Mouse (Mus musculus) kidney, adult 9 months (tissue): ENCODE results near the gene RPS10-NUDT3.

Experiments used
- DNase-seq: peaks from one replicate; pipeline ENCODE4 v3.0.0; 2022

The RPS10-NUDT3 gene

DNA sequence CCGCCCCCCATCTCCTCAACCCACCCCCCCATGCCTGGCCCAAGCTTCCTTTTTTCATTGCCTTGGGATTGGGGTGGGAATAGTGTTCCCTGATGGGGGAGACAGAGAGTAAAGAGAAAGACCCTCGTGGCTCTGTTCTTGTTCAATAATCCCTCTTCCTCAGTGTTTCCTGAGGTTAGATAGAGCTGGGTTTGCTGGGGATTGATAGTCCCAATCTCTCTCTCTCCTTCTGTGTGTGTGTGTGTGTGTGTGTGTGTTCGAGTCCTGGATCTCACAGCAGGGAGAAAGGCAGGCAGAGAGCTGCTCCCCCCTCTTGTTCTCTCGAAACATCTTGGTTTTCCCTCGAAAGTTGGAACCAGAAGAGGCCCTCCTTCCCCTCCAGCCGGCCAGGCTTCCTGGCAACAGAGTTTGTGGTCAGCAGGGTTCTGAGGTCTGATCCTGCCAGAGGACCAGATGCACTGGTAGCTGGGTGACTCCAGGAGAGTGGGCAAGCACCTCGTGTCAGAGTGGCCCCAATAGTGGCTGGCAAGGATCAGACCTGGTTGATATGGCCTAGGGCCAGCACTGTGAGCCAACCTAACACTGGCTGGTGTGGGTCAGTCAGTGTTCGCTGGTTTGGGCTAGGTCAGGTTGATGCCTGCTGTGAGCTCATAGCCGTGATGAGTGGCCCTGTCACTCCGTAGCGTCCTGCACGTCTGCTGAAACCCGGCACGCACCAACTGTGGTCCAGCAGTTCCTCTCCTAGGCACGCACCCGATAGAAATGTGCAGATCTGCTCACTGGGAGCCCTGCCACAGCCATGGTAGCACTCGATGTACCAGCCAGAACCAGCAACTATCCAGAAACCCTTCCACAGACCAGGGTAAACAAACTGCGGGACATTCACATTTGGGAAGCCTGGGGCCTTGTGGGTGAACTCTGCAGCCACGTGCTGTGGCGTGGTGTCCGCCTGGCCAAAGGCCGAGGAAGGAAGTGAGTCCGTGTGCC lies 82.5 kb downstream of the RPS10-NUDT3 start:
- DNase-seq: peak; percentile 60

DNA sequence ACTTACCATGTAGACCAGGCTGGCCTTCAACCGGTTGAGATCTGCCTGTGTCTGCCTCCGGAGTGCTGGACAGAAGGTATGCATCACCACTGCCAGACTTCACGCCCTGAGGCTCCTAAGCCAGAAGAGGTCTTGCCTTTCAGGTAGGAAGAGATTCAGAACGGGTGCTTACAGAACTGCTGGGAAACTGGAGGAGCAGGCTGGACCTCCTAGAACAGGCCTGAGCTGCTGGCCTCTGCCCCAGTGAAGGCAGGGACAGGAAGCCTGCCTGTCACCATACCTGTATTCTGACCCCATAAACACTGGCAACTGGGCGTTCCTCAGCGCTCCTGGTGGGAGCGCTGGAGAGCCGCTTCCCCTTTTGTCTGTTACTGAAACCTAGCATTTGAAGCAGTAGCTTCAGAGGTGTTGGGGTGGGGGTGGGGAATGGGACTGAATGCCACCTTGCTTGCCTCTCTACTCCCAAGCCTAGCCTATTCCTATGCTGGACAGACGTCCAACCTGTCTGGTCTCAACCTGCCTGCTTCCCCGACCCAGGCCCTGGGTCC lies 83.6 kb downstream of the RPS10-NUDT3 start:
- no peak for DNase-seq

DNA sequence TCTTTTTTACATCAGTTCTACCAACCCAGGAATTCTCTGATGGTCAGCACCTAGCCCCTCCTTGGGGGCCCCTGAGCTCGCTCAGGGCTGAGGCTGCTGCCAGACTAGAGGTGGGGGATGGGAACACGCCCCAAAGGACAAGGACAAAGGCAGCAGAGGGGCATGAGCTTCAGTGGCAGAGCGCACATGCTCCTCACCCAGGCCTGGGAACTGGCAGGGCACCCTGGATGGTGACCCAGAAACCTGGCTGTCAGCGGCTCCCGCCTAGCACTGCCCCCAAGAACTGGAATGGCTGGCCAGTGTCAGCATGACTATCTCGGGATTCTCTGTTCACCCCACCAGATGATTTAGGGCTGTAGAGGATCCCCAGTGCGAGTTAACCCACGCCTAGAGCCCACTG lies 85.8 kb downstream of the RPS10-NUDT3 start:
- no peak for DNase-seq

DNA sequence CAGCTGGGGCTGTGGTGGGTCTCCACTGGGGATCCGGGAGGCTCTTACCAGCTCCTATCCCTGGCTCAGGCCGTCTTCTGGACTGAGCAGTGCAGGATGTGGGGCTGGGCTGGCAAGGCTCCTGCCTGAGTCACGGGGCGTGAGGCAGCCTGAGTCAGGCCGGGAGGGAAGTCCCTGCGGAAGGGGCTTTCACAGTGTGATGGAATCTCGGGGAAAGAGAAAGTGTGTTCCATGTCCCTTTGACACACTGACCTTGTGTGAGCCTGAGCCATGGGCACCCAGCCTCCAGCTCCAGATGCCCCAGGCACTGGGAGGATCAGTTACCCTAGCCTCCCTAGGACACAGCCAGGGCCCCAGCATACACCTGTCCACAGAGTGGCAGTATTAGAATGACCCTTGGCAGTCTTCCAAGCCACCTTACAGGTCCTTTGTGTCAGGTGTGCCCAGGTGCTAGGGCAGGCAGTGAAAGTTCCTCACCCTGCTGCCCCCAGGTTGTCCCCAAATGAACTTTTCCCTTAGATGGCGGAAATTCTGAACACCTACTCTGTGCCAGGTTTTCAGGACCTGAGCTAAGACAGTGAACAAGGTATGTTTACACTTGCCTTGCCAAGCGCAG lies 87.7 kb downstream of the RPS10-NUDT3 start:
- DNase-seq: peak; percentile 35

DNA sequence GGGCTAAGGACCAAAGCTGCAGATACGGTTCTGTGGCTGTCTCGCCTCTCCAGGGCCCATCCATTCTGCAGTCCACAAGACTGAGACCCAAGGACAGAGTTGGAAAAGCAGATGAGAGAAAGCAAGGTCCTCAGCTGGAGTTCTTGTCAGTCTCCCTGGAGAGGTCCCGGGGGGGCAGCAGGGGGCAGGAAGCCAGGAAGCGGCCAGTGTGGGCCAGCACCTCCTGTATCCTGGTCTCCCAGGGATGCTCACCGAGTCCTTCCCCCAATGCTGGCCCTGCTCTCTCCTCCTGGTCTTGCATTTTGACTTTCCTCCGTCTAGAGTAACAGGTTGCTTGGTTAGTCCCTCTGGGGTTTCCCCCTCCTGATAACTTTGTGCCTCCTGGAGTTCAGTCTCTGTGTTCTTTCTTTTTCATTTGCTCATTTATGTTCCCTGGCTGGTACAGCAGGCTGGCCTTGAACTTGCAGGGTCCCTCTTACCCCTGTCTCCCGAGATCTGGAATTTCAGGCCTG lies 88.4 kb downstream of the RPS10-NUDT3 start:
- no peak for DNase-seq

DNA sequence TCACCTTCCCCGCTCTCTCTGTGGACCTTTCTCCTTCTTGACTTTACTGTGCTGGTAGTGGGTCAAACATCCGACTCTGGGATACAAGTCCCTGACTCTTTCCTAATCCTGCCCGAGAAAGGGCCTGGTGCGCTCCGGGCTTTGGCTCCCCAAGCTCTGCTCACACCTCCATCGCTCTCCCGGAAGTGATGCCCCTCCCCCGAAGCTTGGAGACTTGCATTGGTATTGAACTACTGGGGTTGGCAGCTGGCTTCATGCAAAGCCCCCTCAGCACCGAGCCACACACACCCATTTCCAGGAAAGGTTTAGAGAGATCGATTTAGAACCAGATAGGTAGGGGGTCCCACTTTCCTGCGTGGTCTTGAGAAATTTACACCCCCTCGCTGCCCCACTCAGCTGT lies 89.0 kb downstream of the RPS10-NUDT3 start:
- no peak for DNase-seq

DNA sequence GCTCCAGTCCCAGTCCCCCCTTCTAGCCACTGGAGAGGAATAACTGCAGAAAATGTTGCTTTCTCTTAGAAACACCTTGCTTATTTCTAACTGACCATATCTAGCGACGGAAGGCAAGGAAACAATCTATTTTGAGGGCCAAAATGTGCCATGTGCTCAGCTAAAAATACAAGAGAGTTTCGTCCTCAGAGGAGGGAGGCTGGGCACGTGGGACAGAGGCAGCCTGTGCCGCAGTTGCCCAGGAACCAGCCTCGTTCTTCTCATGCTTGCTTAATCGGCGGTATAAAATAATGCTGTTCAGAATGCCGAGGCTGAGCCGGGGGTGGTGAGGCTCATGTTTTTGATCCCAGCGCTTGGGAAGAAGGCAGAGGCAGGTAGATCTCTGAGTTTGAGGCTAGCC lies 90.5 kb downstream of the RPS10-NUDT3 start:
- no peak for DNase-seq

DNA sequence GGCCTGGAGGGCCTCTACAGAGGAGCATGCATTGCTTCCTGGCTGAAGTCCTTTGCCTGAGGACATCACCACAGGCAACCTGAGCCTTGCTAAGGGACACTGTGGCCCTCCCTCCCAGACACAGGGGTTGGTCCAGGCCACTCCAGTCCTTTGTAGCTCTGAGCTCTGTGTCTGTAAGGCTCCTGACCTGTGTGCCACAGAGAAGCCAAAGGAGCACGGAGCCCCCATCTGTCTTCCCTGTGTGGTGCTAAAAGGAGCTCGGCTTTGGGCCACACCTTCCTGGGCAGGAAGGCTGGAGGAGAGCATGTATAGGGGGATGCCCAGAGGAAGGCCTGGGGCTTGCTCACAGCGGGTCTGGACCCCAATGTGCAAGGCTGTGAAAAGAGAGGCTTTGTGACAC lies 93.0 kb downstream of the RPS10-NUDT3 start:
- DNase-seq: no peak

DNA sequence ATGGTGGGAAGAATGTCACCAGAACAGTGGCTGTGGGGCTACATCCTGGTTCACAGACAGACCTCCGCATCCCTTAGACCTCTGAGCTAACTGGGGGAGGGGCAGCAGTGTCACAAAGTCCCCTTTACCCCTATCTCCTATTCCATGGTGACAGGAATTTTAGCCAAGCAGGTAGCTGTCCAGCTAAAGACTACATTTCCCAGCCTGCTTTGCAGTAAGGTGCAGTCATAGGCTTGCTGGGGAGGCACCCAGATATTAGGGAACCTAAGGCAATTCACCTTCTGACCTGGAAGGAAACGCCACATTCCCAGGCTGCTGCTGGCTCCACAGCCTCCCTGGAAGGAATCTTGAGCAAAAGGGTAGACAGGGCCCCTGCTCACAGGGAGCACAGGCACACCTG lies 93.8 kb downstream of the RPS10-NUDT3 start:
- no peak for DNase-seq

DNA sequence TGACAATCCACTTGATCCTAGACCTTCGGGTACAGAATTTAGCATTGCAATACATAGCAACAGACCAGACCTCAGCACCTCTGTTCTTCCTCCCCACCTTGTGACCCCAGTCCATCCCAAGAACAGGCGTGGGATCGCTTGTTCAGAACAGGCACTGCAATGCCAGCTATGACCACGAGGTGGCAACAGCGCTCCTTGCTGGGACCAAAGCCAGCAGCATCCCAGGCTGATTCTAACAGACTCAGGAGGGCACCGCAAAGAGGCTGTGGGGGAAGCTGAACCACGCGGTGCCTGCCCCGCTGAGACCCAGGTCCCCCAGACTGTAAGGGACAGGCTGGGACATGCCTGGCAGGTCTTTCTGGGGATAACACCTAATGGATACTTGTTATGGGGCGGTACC lies 100.3 kb downstream of the RPS10-NUDT3 start:
- DNase-seq: peak; percentile 87

DNA sequence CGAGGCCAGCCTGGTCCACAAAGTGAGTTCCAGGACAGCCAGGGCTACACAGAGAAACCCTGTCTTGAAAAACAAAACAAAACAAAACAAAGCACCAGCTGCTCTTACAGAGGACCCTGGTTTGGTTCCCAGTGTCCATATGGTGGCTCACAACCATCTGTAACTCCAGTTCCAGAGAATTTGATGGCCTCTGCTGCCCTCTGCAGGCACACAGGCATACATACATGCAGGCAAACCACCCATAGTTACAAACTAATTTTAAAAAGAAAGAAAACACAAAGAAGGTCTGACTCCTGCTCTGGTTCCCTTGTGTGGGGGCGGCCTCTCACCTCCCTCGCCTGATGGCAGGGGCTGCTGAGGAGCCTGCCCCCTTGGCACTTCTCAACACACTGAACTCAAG lies 101.7 kb downstream of the RPS10-NUDT3 start:
- DNase-seq: no peak

DNA sequence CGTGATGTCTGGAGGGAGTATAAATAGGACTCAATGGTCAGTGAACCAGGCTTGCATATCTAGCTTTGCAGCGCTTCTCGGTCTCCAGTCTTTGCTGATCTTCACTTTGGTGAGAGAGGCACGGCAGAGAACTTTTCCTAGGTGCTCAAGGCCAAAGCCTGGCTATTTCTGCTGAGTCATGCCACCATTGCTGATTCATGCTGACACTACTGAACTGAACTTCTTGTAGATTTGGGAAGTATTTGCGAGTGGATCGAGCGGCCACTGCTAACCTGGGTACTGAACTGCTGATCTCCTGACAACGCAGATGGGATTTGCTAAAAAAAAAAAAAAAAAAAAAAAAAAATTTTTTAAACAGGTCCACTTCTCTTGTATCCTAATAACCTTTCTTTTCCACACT lies 102.9 kb downstream of the RPS10-NUDT3 start:
- DNase-seq: no peak
